Mouse (Mus musculus) olfactory bulb, adult 2 months (tissue): ENCODE measurements around the gene Wipf2.

Source experiments
- CTCF ChIP-seq: fragments of 200-500 bp; IDR thresholded peaks from 2 replicates; pipeline ENCODE4 v1.5.1; 2012; ENCODE audit warnings: low read depth, mild to moderate bottlenecking, low read length, moderate library complexity; ENCODE audit not compliant: insufficient read depth
- POLR2A ChIP-seq: fragments of 200-500 bp; IDR thresholded peaks from 2 replicates; pipeline ENCODE4 v1.6.1; 2012; ENCODE audit warnings: mild to moderate bottlenecking, low read depth, low read length, moderate library complexity; ENCODE audit not compliant: insufficient read depth

DNA sequence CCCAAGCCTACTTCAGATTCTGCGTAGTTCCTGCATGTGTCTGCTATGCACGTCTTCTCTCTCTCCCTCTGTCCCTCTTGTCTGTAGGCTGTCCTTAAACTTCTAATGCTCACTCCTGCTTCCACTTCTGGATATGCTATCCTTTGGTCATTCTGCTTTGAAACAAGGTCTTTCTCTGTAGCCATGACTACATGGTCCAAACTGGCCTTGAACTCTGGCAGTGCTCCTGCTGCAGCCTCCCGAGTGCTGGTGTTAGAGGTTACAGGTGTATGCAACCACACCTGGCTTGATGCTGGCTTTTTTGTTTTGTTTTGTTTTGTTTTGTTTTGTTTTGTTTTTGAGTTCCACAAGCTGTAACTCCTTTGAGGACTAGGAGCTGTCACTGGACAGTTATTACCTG lies 70.9 kb downstream of the Wipf2 start:
- TF ChIP-seq POLR2A (no peak), CTCF (no peak)
